Mouse (Mus musculus): ENCODE measurements around the gene Mapk7. TPM values are rescaled to one million over a fixed set of nuclear protein-coding genes. Genes with fewer than 3 reads are reported as not detected.
A peak's percentile ranks its signal among the peaks of the same experiment; 100 is the strongest.

Mapk7 gene
- polyA plus RNA-seq, 1 experiment from 2014 or later, result 57.9 TPM

DNA sequence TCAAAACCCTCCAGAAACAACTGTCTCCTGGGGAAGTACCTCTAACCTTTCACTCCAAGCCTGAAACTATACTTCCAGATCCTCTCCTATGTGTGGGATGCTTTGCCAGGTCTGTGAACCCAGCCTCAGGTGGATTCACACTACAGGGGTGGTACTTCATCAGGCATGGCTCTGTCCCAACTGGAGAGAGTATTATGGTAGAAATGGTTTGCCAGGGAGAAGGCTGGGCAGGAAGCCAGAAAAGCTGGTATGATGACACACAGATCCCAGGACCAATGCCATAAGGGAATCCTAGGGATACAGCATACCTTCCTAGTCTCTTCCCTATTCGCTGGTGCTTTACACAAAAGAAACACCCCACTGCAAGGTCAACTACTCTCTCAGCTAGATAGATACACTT is 32.7 kb upstream of the Mapk7 start:
- Histone ChIP-seq H3K4me3 (replicated peaks; ENCODE audit: low read length) (no peak overlapping the region), H3K27ac (no peak overlapping the region), H3K36me3 (replicated peaks; ENCODE audit: control insufficient read depth, insufficient read depth) (peaks cover 31% of the 10 kb centered on the region), H3K4me1 (replicated peaks; ENCODE audit: control insufficient read depth, insufficient read depth, low read length) (peaks cover 6% of the 10 kb centered on the region; the same call in 1 of the 2 replicates), H3K9me3 (ENCODE audit: control insufficient read depth, low read length) (no peaks in the 10 kb centered on the region), H3K27me3 (ENCODE audit: control insufficient read depth, insufficient read depth, low read length) (no peaks in the 10 kb centered on the region), H3K4me2 (replicated peaks) (no peak overlapping the region), H3K9ac (no peak overlapping the region)
- ATAC-seq (ENCODE audit: low FRiP score) (no peak), DNase-seq (ENCODE audit: low spot score) (no peak)
- 84% methylated on average over 1 of the region's 1 CpGs for WGBS

DNA sequence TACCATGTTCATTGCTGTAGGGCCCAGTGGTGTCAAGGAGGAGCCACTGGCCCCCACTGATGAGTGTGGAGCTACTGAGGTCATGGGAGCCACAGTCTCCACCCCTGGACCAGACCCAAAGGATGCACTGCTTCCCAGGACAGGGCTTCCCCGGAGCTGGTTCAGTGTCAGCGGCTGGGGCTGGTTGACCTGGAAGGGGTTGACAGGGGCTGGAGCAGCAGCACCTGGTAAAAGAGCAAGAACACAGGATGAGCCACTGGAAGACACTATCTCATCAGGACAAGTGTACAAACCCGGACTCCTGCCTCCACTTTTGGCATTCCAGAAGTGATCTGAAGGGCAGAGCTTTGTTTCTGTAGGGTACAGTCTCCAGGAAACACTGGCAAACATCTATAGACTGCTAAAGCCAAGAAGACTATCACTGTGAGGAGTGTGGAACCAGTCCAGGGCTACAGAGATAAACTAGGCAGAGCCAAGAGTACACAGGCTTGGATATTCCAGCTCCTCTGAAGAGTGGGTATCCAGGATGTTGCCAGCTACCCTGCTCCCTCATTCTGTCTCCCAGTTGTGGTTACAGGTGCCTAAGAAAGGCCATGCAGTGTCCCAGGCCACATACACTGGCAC is 25.4 kb upstream of the Mapk7 start:
- H3K9ac ChIP-seq, result no peak overlapping the region
- no peaks in the 10 kb centered on the region for H3K4me1 ChIP-seq (replicated peaks; ENCODE audit: control insufficient read depth, insufficient read depth, low read length)
- no peak overlapping the region for H3K4me3 ChIP-seq (replicated peaks; ENCODE audit: low read length)
- no peak overlapping the region for H3K4me2 ChIP-seq (replicated peaks)
- H3K9me3 ChIP-seq (ENCODE audit: control insufficient read depth, low read length), result no peaks in the 10 kb centered on the region
- H3K36me3 ChIP-seq (replicated peaks; ENCODE audit: control insufficient read depth, insufficient read depth), result peaks cover 76% of the 10 kb centered on the region
- no peaks in the 10 kb centered on the region for H3K27me3 ChIP-seq (ENCODE audit: control insufficient read depth, insufficient read depth, low read length)
- DNase-seq (ENCODE audit: low spot score), result no peak
- no peak overlapping the region for H3K27ac ChIP-seq
- no peak for ATAC-seq (ENCODE audit: low FRiP score)
- 95% methylated on average over 3 of the region's 3 CpGs for WGBS

DNA sequence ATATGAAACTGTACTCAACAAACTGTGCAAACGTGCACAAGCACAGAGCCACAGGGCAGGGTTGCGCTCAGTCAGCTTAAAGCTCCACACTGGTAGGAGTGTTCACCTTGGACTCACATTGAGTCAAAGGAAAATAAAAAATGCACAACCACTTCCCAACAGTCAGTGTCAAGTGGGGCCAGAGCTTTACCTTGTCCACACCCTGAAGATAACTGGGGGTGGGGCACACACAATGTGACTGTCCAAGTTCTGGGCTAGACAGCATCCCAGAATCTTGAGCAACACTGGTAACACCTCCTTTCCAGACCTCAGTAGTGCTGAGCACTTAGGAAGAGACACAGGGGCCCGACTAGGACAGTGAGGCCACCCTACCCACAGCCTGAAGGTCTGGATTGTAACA is 24.7 kb upstream of the Mapk7 start:
- Histone ChIP-seq H3K27me3 (ENCODE audit: control insufficient read depth, insufficient read depth, low read length) (no peaks in the 10 kb centered on the region), H3K4me2 (replicated peaks) (no peak overlapping the region), H3K9me3 (ENCODE audit: control insufficient read depth, low read length) (no peaks in the 10 kb centered on the region), H3K4me1 (replicated peaks; ENCODE audit: control insufficient read depth, insufficient read depth, low read length) (no peaks in the 10 kb centered on the region), H3K9ac (no peak overlapping the region), H3K36me3 (replicated peaks; ENCODE audit: control insufficient read depth, insufficient read depth) (peaks cover 78% of the 10 kb centered on the region), H3K4me3 (replicated peaks; ENCODE audit: low read length) (no peak overlapping the region), H3K27ac (no peak overlapping the region)
- 97% methylated on average over 3 of the region's 3 CpGs for WGBS
- DNase-seq (ENCODE audit: low spot score) (no peak), ATAC-seq (ENCODE audit: low FRiP score) (no peak)

DNA sequence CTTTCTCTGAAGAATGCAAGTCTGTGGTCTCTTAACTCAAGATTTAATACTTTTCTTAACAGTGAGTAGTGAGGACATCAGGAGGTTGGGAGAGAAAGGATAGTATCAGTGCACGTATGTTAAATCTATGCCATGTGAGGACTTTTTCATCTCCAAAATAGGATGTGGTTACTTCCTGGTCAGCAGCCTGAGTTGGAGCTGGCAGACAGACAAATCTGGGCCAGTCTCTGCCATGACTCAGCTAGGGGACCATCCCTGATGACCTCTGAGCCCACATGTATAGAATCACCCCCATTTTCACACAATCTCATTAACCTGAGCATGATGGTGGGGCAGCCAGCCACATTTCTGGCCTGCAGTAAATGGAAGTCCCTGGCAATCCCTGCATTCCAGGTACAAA is 23.8 kb upstream of the Mapk7 start:
- no peak overlapping the region for H3K4me2 ChIP-seq (replicated peaks)
- no peak overlapping the region for H3K4me3 ChIP-seq (replicated peaks; ENCODE audit: low read length)
- H3K27ac ChIP-seq, result no peak overlapping the region
- no peaks in the 10 kb centered on the region for H3K27me3 ChIP-seq (ENCODE audit: control insufficient read depth, insufficient read depth, low read length)
- 88% methylated on average over 1 of the region's 1 CpGs for WGBS
- DNase-seq (ENCODE audit: low spot score), result no peak
- no peak for ATAC-seq (ENCODE audit: low FRiP score)
- no peak overlapping the region for H3K9ac ChIP-seq
- no peaks in the 10 kb centered on the region for H3K9me3 ChIP-seq (ENCODE audit: control insufficient read depth, low read length)
- H3K4me1 ChIP-seq (replicated peaks; ENCODE audit: control insufficient read depth, insufficient read depth, low read length), result no peaks in the 10 kb centered on the region
- H3K36me3 ChIP-seq (replicated peaks; ENCODE audit: control insufficient read depth, insufficient read depth), result peaks cover 79% of the 10 kb centered on the region

DNA sequence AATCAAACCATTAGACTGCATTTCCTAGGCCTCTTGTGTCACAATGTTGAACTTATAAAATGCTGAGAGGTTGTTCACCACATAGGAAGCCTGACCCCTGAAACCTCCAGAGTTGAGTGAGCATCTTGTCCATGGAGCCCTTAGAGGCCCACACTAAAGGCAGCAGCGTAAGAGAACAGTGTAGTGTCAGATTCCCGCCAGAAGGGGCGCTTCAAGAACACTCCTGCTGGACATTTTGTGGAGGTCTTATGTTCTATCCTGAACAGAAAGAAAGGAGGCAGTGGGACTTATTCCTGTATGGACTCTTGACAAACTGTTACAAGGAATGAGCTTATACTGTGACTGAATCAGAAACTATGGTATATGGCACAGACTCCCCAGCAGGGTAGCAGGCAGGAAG is 20.7 kb upstream of the Mapk7 start:
- H3K36me3 ChIP-seq (replicated peaks; ENCODE audit: control insufficient read depth, insufficient read depth), result peaks cover 64% of the 10 kb centered on the region
- DNase-seq (ENCODE audit: low spot score), result no peak
- no peak for ATAC-seq (ENCODE audit: low FRiP score)

DNA sequence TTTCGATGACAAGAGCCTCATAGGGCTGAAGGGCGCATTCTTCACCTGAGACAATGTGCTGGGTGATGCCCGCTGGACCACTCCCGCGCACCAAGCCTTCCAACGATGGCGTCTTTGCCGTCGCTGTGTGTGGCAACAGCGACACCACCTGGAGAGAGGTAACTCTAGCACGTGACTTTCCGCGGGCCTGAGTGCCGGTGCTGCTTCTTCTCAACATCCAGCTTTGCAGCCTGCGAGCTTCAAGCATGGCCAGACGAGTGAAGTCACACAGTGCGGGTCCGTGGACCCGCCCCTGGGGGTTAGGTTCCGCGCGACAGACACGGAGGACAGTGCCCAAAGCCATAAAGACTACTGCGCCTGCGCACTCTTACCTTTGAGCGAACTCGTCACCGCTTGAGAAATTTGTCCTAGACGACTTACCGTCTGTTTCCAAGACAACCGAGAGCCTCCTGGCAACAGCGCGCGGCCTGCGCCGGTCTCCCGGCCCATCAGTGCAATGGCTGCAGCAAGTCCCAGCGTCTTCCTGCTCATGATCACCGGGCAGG is 10.6 kb upstream of the Mapk7 start, which contains the start of gene B9d1:
B9d1 (plus strand) TSS at position 432 of the 545 bp plus-strand sequence.
- DNase-seq (ENCODE audit: low spot score) (peak; percentile 100), ATAC-seq (ENCODE audit: low FRiP score) (peak; percentile 93)
- Histone ChIP-seq H3K27me3 (ENCODE audit: control insufficient read depth, insufficient read depth, low read length) (no peaks in the 10 kb centered on the region), H3K4me2 (replicated peaks) (peak within 1 kb of the TSS; percentile 65), H3K27ac (peak within 1 kb of the TSS; percentile 91), H3K4me3 (replicated peaks; ENCODE audit: low read length) (peak within 1 kb of the TSS; percentile 58), H3K4me1 (replicated peaks; ENCODE audit: control insufficient read depth, insufficient read depth, low read length) (peaks cover 21% of the 10 kb centered on the region), H3K9ac (peak within 1 kb of the TSS; percentile 70), H3K36me3 (replicated peaks; ENCODE audit: control insufficient read depth, insufficient read depth) (no peaks in the 10 kb centered on the region), H3K9me3 (ENCODE audit: control insufficient read depth, low read length) (no peaks in the 10 kb centered on the region)
- under 1% methylated on average over 39 of the region's 39 CpGs for WGBS

More for the DNA sequence above, 20.7 kb upstream of the Mapk7 start:
- WGBS, result 27% methylated on average over 3 of the region's 3 CpGs
- no peak overlapping the region for H3K4me3 ChIP-seq (replicated peaks; ENCODE audit: low read length)
- no peaks in the 10 kb centered on the region for H3K27me3 ChIP-seq (ENCODE audit: control insufficient read depth, insufficient read depth, low read length)
- H3K4me1 ChIP-seq (replicated peaks; ENCODE audit: control insufficient read depth, insufficient read depth, low read length), result no peaks in the 10 kb centered on the region
- H3K4me2 ChIP-seq (replicated peaks), result no peak overlapping the region
- no peak overlapping the region for H3K9ac ChIP-seq
- H3K9me3 ChIP-seq (ENCODE audit: control insufficient read depth, low read length), result no peaks in the 10 kb centered on the region
- H3K27ac ChIP-seq, result no peak overlapping the region

- Histone ChIP-seq H3K4me2 (replicated peaks) (peak overlapping the region; percentile 65), H3K36me3 (replicated peaks; ENCODE audit: control insufficient read depth, insufficient read depth) (no peaks in the 10 kb centered on the region), H3K9me3 (ENCODE audit: control insufficient read depth, low read length) (no peaks in the 10 kb centered on the region), H3K27ac (peak overlapping the region; percentile 91), H3K27me3 (ENCODE audit: control insufficient read depth, insufficient read depth, low read length) (no peaks in the 10 kb centered on the region), H3K9ac (peak overlapping the region; percentile 70), H3K4me1 (replicated peaks; ENCODE audit: control insufficient read depth, insufficient read depth, low read length) (peaks cover 21% of the 10 kb centered on the region), H3K4me3 (replicated peaks; ENCODE audit: low read length) (peak overlapping the region; percentile 58)
- no peak for DNase-seq (ENCODE audit: low spot score)
- WGBS, result 74% methylated on average over 8 of the region's 8 CpGs
- ATAC-seq (ENCODE audit: low FRiP score), result no peak
Observed at GRCm38 (mm10) chr11:61503933-61504332, 9.7 kb upstream of the Mapk7 start.

DNA sequence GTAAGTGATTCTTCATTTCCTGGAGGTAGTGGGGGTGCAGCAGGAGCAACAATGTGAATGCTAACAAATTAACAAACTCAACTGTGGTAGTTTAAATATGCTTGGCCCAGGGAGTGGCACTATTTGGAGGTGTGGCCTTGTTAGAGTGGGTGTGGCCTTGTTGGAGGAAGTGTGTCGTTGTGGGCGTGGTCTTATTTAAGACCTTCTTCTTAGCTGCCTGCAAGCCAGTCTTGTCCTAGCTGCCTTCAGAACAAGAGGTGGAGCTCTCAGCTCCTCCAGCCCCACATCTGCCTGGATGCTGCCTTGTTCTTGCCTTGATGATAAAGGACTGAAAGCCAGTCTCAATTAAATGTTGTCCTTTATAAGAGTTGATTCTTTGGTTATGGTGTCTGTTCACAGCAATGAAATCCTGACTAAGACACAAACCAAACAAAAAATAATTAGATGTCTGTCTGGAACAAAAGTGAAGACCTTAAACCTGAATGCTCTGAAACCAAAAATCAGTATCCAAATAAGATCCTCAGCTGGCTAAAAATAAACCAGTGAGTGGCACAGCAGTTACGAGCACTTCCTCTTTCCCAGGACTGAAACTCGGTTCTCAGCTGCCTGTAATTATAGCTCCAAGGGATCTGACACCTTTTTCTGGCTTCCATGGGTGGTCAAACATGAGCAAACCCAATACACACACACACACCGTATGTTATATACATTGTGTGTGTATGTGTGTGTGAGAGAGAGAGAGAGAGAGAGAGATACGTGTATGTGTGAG is 4.7 kb upstream of the Mapk7 start:
- 86% methylated on average over 6 of the region's 6 CpGs for WGBS
- Histone ChIP-seq H3K9me3 (ENCODE audit: control insufficient read depth, low read length) (no peaks in the 10 kb centered on the region), H3K4me3 (replicated peaks; ENCODE audit: low read length) (no peak overlapping the region), H3K9ac (no peak overlapping the region), H3K27ac (no peak overlapping the region), H3K4me2 (replicated peaks) (no peak overlapping the region), H3K27me3 (ENCODE audit: control insufficient read depth, insufficient read depth, low read length) (no peaks in the 10 kb centered on the region), H3K36me3 (replicated peaks; ENCODE audit: control insufficient read depth, insufficient read depth) (no peaks in the 10 kb centered on the region), H3K4me1 (replicated peaks; ENCODE audit: control insufficient read depth, insufficient read depth, low read length) (peaks cover 5% of the 10 kb centered on the region; the same call in 1 of the 2 replicates)
- ATAC-seq (ENCODE audit: low FRiP score) (no peak), DNase-seq (ENCODE audit: low spot score) (no peak)

DNA sequence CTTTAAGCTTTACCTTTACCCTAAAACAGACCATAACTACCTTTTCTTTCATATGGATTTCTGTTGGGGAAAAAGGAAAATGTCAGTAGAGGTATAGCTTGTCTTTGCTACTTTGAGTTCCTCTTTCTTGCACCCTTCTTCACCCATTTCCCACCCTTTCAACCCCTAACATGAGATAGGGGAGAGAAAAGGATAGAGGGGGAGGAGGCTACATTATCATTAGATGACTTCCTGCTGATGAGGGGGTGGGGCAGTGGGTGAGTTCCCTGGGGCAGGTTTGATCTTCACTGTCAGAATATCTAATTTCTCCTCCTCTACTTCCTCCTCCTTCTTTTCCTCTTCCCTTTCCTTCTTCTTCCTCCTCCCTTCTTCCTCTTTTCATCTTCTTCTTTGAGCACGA is 3.3 kb upstream of the Mapk7 start:
- Histone ChIP-seq H3K9ac (no peak overlapping the region), H3K9me3 (ENCODE audit: control insufficient read depth, low read length) (no peaks in the 10 kb centered on the region), H3K4me3 (replicated peaks; ENCODE audit: low read length) (no peak overlapping the region), H3K36me3 (replicated peaks; ENCODE audit: control insufficient read depth, insufficient read depth) (peaks cover 3% of the 10 kb centered on the region; the same call in 1 of the 2 replicates), H3K4me2 (replicated peaks) (no peak overlapping the region), H3K4me1 (replicated peaks; ENCODE audit: control insufficient read depth, insufficient read depth, low read length) (peaks cover 8% of the 10 kb centered on the region), H3K27me3 (ENCODE audit: control insufficient read depth, insufficient read depth, low read length) (no peaks in the 10 kb centered on the region), H3K27ac (no peak overlapping the region)
- 81% methylated on average over 1 of the region's 1 CpGs for WGBS
- ATAC-seq (ENCODE audit: low FRiP score), result no peak
- DNase-seq (ENCODE audit: low spot score), result no peak
